Mouse (Mus musculus): ENCODE results near the gene Gm12248.

Gm12248 gene

GRCm38 (mm10) chr11:58033635-58034034, 59.3 kb downstream of the Gm12248 start:
- no peak for DNase-seq (ENCODE audit: low spot score in 2 of 2)

DNA sequence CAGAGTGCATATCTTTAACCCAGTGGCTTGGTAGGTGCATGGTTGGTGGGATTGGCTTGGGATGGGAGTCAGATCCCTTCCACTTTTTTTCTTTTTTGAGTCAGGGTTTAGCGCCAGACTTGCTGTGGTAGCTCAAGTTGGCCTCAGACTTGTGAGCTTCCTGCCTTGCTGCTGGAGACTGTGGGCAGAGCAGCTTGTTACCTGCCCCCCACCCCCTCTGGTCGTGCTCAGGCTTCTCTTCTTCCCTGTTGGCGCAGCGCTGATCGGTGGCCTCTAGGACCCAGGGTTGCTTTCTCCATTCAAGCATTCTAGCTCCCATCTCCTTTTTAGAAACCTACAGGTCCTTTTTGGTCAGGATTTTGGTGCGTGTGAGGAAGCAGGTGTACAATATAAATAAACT, 61.8 kb downstream of the Gm12248 start:
- DNase-seq (ENCODE audit: low spot score in 2 of 2) = no peak

- no peak for DNase-seq (ENCODE audit: low spot score in 2 of 2)
Observed at GRCm38 (mm10) chr11:58029869-58030268, 63.1 kb downstream of the Gm12248 start.

DNA sequence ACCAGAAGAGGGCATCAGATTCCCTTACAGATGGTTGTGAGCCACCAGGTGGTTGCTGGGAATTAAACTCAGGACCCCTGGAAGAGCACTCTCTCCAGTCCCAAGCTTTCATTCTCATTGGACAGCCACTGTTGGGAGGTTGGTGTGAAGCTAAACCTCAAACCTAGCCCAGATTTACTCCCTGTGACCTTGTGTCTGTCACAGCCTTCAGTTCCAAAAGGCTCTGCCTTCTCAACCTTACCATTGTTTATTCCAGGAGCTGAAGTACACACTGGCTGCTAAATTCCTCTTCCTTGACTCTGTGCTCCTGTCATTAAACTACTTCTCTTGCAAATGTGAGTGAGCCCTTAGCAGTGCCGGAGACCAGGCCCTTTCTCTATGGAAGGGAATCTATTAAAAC, 64.0 kb downstream of the Gm12248 start:
- no peak for DNase-seq (ENCODE audit: low spot score in 2 of 2)

GRCm38 (mm10) chr11:58026860-58027259, 66.1 kb downstream of the Gm12248 start:
- DNase-seq (ENCODE audit: low spot score in 2 of 2) = no peak

- DNase-seq (ENCODE audit: low spot score in 2 of 2) = no peak
Observed at GRCm38 (mm10) chr11:58026337-58026736, 66.6 kb downstream of the Gm12248 start.

DNA sequence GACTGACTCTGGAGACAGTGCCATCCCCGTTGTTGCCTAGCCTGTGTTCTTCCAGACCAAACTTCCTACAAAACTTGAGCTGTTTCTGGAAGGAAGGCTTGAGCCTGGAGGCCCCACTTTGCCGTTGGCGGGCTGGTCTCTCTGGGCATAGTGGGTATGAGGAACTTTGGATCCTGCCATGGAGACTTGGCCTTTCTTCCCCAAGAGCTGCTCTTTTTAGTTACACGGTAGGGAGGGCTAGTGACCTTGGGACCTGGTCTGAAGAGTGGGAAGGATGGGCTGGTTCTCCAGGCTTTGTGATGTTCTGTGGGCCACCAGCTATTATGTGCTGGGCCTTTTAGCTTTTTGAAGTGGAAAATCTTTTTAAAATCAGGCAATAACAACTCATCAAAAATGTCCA, 67.1 kb downstream of the Gm12248 start:
- DNase-seq (ENCODE audit: low spot score in 2 of 2) = no peak

GRCm38 (mm10) chr11:58024671-58025070, 68.3 kb downstream of the Gm12248 start:
- DNase-seq (ENCODE audit: low spot score in 2 of 2) = no peak

DNA sequence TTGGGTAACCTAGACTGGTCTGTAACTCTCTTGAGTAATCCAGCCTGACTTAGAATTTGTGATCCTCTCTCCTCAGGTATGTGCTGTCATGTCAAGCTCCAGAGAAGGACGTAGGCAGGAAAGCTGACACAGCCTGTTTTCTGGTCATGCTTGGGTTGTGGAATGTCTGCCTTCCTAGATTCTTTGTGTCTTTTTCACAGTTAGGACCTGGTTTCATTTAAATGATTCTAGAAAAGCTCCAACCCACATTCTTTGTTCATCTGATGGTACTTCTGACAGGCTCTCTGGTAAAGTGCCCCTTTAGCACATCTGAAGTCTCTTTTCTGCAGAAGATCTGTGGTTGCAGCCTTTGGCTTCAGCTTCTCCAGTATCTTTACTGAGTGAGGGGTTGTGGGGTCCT, 68.7 kb downstream of the Gm12248 start:
- no peak for DNase-seq (ENCODE audit: low spot score in 2 of 2)

GRCm38 (mm10) chr11:58021618-58022017, 71.3 kb downstream of the Gm12248 start:
- DNase-seq (ENCODE audit: low spot score in 2 of 2) = no peak

DNA sequence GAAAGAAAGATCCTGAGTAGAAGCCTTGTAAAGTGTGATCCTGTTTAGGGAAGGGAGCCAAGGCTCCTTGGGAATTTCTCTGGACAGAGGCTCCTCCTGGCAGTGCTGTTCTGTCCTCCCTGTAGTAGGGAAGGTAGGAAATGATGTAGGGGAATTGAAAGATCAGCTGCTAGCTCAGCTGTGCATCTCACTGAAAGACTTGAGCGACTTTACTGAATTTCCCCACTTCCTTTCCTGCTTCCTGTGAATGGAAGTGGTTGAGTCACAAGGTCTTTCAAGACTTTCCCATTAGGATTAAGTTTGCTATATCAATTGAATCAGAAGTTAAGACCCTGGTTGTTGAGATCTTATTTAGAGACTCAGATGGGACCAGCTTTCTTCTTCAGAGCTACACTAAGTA, 71.8 kb downstream of the Gm12248 start:
- no peak for DNase-seq (ENCODE audit: low spot score in 2 of 2)

- DNase-seq (ENCODE audit: low spot score in 2 of 2) = no peak
Observed at GRCm38 (mm10) chr11:58018701-58019100, 74.2 kb downstream of the Gm12248 start.

DNA sequence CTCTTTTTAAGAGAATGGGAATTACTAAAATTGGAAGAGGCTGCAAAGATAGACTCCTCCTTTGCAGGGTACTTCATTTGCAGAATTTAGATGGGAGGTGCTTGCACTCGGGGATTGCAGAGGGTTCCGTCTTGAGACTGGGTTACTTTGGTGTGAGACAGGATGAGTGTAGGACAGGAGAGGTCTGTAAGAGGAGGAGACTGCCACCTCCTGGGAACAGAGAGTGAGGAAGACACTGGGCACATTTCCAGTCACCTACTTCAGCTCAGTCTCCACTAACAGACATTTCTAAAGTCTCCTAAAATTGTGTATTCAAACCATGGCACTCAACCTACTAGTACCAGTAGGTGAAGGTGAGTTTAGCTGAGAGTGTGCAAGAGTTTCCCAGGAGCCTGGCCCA, 74.6 kb downstream of the Gm12248 start:
- peak; percentile 31 to 38 for DNase-seq (ENCODE audit: low spot score in 2 of 2)

GRCm38 (mm10) chr11:58017422-58017821, 75.5 kb downstream of the Gm12248 start:
- DNase-seq (ENCODE audit: low spot score in 2 of 2) = no peak

DNA sequence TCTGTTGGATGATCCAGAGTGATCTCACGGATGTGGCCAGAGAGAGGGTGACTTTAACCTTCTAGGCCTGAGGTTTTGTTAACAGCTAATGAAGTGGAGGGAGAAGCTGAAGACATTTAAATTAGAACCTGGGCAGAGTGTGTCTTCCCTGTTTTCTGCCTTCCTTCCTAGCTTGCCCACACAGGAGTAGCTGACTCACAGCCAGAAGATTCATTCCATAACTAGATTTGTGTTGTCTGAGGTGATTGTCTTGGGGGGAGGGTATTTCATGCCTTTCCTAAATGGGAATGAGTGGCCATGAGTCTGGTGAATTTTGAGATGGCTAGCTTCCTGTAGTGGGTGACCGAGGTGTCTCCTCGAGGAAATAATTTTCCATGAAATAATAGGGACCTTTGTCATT, 76.6 kb downstream of the Gm12248 start:
- DNase-seq (ENCODE audit: low spot score in 2 of 2) = peak in 1 of 2 experiments; percentile 30

DNA sequence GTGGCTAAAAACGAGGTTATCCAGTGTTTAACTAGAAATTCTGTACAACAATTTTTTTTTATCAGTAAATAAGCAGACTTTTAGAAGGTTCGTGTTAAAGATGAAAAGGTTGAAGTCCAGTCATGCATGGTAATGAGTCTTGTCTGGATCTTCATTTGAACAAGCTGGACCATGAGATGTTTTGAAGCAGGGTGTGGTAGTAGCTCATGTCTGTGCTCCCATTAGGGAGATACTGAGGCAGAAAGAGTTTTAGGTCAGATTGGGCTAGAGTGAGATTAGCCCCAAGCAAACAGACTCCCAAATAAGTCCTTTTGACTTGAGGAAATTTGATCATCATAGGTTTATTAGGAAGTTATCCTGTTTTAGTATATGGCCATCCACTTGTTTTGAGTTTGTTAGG, 77.6 kb downstream of the Gm12248 start:
- no peak for DNase-seq (ENCODE audit: low spot score in 2 of 2)

DNA sequence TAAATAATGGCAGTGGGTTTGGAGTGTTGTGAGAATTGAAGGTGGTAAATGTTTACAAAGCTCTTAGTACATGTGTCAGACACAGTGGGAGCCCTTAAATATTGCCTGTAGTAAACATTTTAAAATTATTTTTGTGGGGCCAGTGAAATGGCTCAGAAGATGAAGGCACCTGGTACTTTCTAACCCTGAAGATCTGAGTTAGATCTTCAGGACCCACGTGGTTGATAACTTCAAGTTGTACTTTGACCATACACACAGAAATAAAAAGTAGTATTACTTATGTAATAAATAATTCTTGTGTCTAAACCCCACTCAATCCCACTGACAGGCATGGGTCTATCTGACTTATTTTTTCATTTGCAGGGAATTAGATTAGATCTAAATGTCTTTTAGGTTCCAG, 78.3 kb downstream of the Gm12248 start:
- no peak for DNase-seq (ENCODE audit: low spot score in 2 of 2)
